Mouse (Mus musculus) embryonic facial prominence, embryonic 13.5 days (tissue): ENCODE results near the gene Asb13. TPM values are rescaled to one million over a fixed set of nuclear protein-coding genes. Genes with fewer than 3 reads are reported as not detected.

ENCODE experiments used
- polyA plus RNA-seq: library from polyadenylated mRNA; unstranded; fragments of >200 nt; fragmentation: Nextera tagmentation; extraction: Ambion mirVana; gene quantifications from 2 replicates; pipeline ENCODE4 v1.2.1, GENCODE M21; 2015

The Asb13 gene
- polyA plus RNA-seq, 1 experiment from 2014 or later: 9.5 TPM

Other genes starting within 250 kb of the Asb13 start
- 438 and 458 TPM in 2 replicates for gene Gdi2, start 96.0 kb upstream of the Asb13 start, polyA plus RNA-seq
- gene Fam208b, start 22.9 kb upstream of the Asb13 start, polyA plus RNA-seq: 23.4 and 25.0 TPM in 2 replicates
- 2.6 and 3.3 TPM in 2 replicates for gene Calml3, start 170.3 kb downstream of the Asb13 start, polyA plus RNA-seq
- 4.1 and 4.7 TPM in 2 replicates for gene Calm4, start 203.7 kb downstream of the Asb13 start, polyA plus RNA-seq
- gene Calm5, start 220.1 kb downstream of the Asb13 start, polyA plus RNA-seq: not detected in 2 replicates